Mouse (Mus musculus) lung, embryonic 16.5 days (tissue): ENCODE data around the gene Gm5447. TPM values are rescaled to one million over a fixed set of nuclear protein-coding genes. Genes with fewer than 3 reads are reported as not detected.

Experiments used
- ATAC-seq: fragments of 200-750 bp; cut with Nextera tagmentation; 2 replicates; pipeline ENCODE4 v1.8.0; 2017; ENCODE audit warnings: low read depth, mild to moderate bottlenecking, moderate library complexity
- H3K27ac ChIP-seq: fragments of 300-500 bp; sonication (generic); 2 replicates; pipeline ENCODE4 v1.5.1; 2014; ENCODE audit warnings: mild to moderate bottlenecking, control low read depth, low read length
- H3K27me3 ChIP-seq: fragments of 300-500 bp; sonication (generic); 2 replicates; pipeline ENCODE4 v1.6.1; 2014; ENCODE audit warnings: low read depth, low read length, mixed read lengths; ENCODE audit not compliant: control insufficient read depth, insufficient read depth
- H3K36me3 ChIP-seq: fragments of 300-500 bp; sonication (generic); 2 replicates; pipeline ENCODE4 v1.6.1; 2014; ENCODE audit warnings: low read length; ENCODE audit not compliant: control insufficient read depth, insufficient read depth
- H3K4me1 ChIP-seq: fragments of 300-500 bp; sonication (generic); replicated peaks from 2 replicates; pipeline ENCODE4 v1.6.1; 2014; ENCODE audit warnings: low read length, mixed read lengths; ENCODE audit not compliant: control insufficient read depth, insufficient read depth
- H3K4me2 ChIP-seq: fragments of 300-500 bp; sonication (generic); 2 replicates; pipeline ENCODE4 v1.6.1; 2014; ENCODE audit warnings: low read depth, low read length, control low read depth
- H3K4me3 ChIP-seq: fragments of 300-500 bp; sonication (generic); 2 replicates; pipeline ENCODE4 v1.5.1; 2014; ENCODE audit warnings: mild to moderate bottlenecking, low read length, control low read depth
- H3K9ac ChIP-seq: fragments of 300-500 bp; sonication (generic); 2 replicates; pipeline ENCODE4 v1.6.1; 2014; ENCODE audit warnings: low read length, control low read depth
- H3K9me3 ChIP-seq: fragments of 300-500 bp; sonication (generic); 2 replicates; pipeline ENCODE4 v1.6.1; 2016; ENCODE audit warnings: low read length; ENCODE audit not compliant: control insufficient read depth
- WGBS: fragments of 180-500 bp; shearing (Covaris S2); extraction: QIAGEN DNeasy Blood & Tissue Kit; methylation state at CpG from one replicate; pipeline ENCODE4 v1.1.7; 2014; 5-methylcytosine and 5-hydroxymethylcytosine counted together
- polyA plus RNA-seq: library from polyadenylated mRNA; unstranded; fragments of >200 nt; fragmentation: Nextera tagmentation; extraction: Ambion mirVana; gene quantifications from 2 replicates; pipeline ENCODE4 v1.2.1, GENCODE M21; 2015

The Gm5447 gene
- polyA plus RNA-seq, 1 experiment from 2014 or later, result 0.21 TPM

DNA sequence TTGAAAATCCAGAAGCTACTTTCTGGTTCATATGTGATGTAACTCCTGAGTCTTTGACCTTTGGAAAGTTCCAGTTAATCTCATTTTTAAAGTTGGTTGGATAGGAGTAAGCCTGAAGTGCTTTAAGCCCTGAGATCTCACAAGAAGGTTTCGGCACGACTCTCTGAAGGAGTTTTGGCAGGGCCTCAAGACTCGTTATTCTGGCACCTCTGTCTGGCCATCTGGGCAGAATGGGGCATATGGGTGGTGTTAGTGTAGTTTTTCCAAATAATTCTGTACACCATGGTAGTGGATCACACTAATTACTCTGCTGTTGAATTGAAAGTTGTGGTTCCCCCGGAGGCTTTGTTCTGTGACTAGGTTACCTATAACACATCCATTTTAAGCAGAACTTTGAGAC, 4.2 kb downstream of the Gm5447 start:
- H3K4me2 ChIP-seq, result no peak overlapping the region
- ATAC-seq, result no peak
- 48% methylated on average over 4 of the region's 4 CpGs for WGBS
- no peak overlapping the region for H3K27ac ChIP-seq
- no peaks in the 10 kb centered on the region for H3K9me3 ChIP-seq
- H3K36me3 ChIP-seq, result no peaks in the 10 kb centered on the region
- peaks cover 3% of the 10 kb centered on the region; the same call in 1 of the 2 replicates for H3K4me1 ChIP-seq
- H3K27me3 ChIP-seq, result no peaks in the 10 kb centered on the region
- H3K4me3 ChIP-seq, result no peak overlapping the region
- H3K9ac ChIP-seq, result no peak overlapping the region

DNA sequence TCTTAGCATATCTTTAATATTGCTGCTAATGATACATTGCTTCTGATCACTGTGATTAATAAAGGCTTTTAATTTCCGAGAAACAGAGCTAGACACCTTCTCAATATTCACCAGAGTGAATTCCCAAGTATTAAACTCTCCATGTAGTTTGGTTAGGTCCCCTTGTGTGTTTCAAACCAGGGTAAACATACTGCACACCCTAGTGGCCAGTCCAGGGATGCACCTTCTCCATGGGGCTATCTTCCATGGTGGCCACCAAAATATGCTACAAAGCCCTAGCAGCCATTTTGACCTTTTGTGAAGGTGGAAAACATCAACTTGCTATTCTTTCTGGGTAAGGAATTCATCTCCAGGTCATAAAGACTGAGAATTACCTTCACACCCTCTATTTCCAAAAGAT, 7.7 kb downstream of the Gm5447 start:
- Histone ChIP-seq H3K9ac (no peak overlapping the region), H3K27me3 (no peaks in the 10 kb centered on the region), H3K9me3 (no peaks in the 10 kb centered on the region), H3K4me1 (0 out of 2 replicates have a peak, but pooled peaks cover 4% of the 10 kb centered on the region), H3K36me3 (no peaks in the 10 kb centered on the region), H3K27ac (no peak overlapping the region), H3K4me3 (no peak overlapping the region), H3K4me2 (no peak overlapping the region)
- WGBS, result 61% methylated on average over 1 of the region's 1 CpGs
- ATAC-seq, result no peak

DNA sequence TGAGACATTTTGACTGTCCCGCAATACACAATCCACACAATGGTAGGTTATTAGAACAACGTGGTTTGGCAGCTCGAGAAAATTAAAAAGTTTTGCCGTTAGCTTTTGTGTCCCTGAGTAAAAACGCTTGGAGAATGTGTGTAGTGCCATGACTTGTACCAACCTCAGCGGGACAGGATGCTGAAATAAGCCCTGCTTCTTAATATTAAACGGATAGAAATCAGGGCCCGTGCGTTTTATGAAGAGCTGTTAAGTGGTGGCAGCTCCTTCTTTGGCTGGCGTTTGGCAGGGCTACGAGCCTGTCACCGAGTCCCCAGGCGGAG, 11.2 kb downstream of the Gm5447 start:
- Histone ChIP-seq H3K9me3 (no peaks in the 10 kb centered on the region), H3K4me2 (peak overlapping the region; percentile 69), H3K27ac (peak overlapping the region; percentile 93), H3K9ac (peak overlapping the region; percentile 68), H3K4me1 (peaks cover 11% of the 10 kb centered on the region), H3K27me3 (no peaks in the 10 kb centered on the region; the same call in none of the 2 replicates), H3K36me3 (no peaks in the 10 kb centered on the region), H3K4me3 (peak overlapping the region; percentile 46)
- ATAC-seq, result no peak
- 13% methylated on average over 13 of the region's 13 CpGs for WGBS

GRCm38 (mm10) chr13:30985598-30986466, 11.8 kb downstream of the Gm5447 start:
- ATAC-seq, result peak; percentile 87
- peak overlapping the region; percentile 68 for H3K9ac ChIP-seq
- H3K27ac ChIP-seq, result peak overlapping the region; percentile 93
- peak overlapping the region; percentile 46 for H3K4me3 ChIP-seq
- no peaks in the 10 kb centered on the region for H3K36me3 ChIP-seq
- peaks cover 13% of the 10 kb centered on the region for H3K4me1 ChIP-seq
- H3K4me2 ChIP-seq, result peak overlapping the region; percentile 69
- no peaks in the 10 kb centered on the region; the same call in none of the 2 replicates for H3K27me3 ChIP-seq
- WGBS, result 10% methylated on average over 27 of the region's 27 CpGs
- no peaks in the 10 kb centered on the region for H3K9me3 ChIP-seq

- ATAC-seq, result no peak
- 0 out of 2 replicates have a peak overlapping the region, but pooled peaks have one; percentile 19 for H3K27ac ChIP-seq
- H3K36me3 ChIP-seq, result no peaks in the 10 kb centered on the region
- no peaks in the 10 kb centered on the region for H3K9me3 ChIP-seq
- peaks cover 13% of the 10 kb centered on the region for H3K4me1 ChIP-seq
- no peak overlapping the region for H3K4me3 ChIP-seq
- H3K27me3 ChIP-seq, result no peaks in the 10 kb centered on the region; the same call in none of the 2 replicates
- H3K4me2 ChIP-seq, result no peak overlapping the region
- WGBS, result 63% methylated on average over 10 of the region's 10 CpGs
- 0 out of 2 replicates have a peak overlapping the region, but pooled peaks have one; percentile 1 for H3K9ac ChIP-seq
These were observed 13.0 kb downstream of the Gm5447 start for GRCm38 (mm10) chr13:30986934-30987455.

- Histone ChIP-seq H3K27ac (no peak overlapping the region), H3K4me3 (no peak overlapping the region), H3K9ac (no peak overlapping the region), H3K4me1 (peaks cover 13% of the 10 kb centered on the region), H3K4me2 (no peak overlapping the region), H3K36me3 (no peaks in the 10 kb centered on the region), H3K27me3 (no peaks in the 10 kb centered on the region; the same call in none of the 2 replicates), H3K9me3 (no peaks in the 10 kb centered on the region)
- WGBS, result 78% methylated on average over 2 of the region's 2 CpGs
- no peak for ATAC-seq
These were observed 13.7 kb downstream of the Gm5447 start for GRCm38 (mm10) chr13:30987686-30988085.

DNA sequence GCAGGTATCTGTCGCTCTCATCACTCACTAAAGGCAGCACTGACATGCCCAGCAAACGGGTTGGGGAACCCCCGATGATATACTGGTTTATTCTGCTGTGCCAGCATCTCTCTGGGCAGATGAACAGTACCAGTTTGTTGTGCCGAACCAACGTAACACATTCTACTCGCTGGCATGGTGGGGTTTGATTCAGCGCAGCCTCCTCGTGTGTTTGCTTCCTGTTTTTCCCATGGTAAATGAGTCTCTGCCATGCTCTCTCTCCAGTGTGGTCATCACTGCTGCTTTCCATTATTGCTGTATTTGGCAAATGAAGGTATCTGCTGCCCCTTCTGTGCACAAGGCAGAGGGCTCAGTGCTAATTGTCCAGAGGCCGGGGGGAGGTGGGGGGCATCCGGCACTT, 15.7 kb downstream of the Gm5447 start:
- H3K9ac ChIP-seq, result no peak overlapping the region
- no peak overlapping the region for H3K4me3 ChIP-seq
- H3K27me3 ChIP-seq, result no peaks in the 10 kb centered on the region; the same call in none of the 2 replicates
- H3K36me3 ChIP-seq, result no peaks in the 10 kb centered on the region
- H3K4me2 ChIP-seq, result 0 out of 2 replicates have a peak overlapping the region, but pooled peaks have one; percentile 13
- no peaks in the 10 kb centered on the region for H3K9me3 ChIP-seq
- no peak overlapping the region for H3K27ac ChIP-seq
- ATAC-seq, result 0 out of 2 replicates have a peak, but pooled peaks have one; percentile 0
- H3K4me1 ChIP-seq, result peaks cover 13% of the 10 kb centered on the region
- WGBS, result 63% methylated on average over 10 of the region's 10 CpGs

GRCm38 (mm10) chr13:30990233-30990632, 16.2 kb downstream of the Gm5447 start:
- no peak overlapping the region for H3K9ac ChIP-seq
- H3K4me3 ChIP-seq, result no peak overlapping the region
- H3K27me3 ChIP-seq, result no peaks in the 10 kb centered on the region; the same call in none of the 2 replicates
- peak; percentile 60 for ATAC-seq
- no peak overlapping the region for H3K4me2 ChIP-seq
- H3K27ac ChIP-seq, result peak overlapping the region; percentile 43
- H3K9me3 ChIP-seq, result no peaks in the 10 kb centered on the region
- no peaks in the 10 kb centered on the region for H3K36me3 ChIP-seq
- 18% methylated on average over 9 of the region's 9 CpGs for WGBS
- peaks cover 13% of the 10 kb centered on the region for H3K4me1 ChIP-seq

DNA sequence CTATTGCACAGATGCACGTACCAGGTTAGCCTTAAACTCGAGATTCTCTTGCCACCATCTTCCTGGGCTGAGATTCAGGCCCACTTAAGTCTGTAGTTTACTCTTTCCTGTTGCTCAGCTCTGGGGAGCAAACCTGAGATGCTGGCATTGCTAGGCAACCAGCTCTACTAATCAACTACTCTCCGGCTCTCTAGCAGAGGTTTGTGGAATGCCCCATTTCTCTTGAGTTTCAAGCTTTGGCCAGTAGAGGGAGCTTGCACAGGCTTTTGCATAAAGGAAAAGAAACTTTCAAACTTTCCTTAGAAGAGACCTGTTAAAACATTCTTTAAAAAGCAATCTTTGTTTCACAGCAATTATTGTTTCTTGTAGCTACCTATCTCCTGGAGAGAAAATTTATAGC, 19.8 kb downstream of the Gm5447 start:
- H3K27ac ChIP-seq, result no peak overlapping the region
- H3K4me2 ChIP-seq, result no peak overlapping the region
- H3K4me1 ChIP-seq, result peaks cover 10% of the 10 kb centered on the region
- no peak overlapping the region for H3K9ac ChIP-seq
- 0 out of 2 replicates have a peak, but pooled peaks have one; percentile 23 for ATAC-seq
- no peaks in the 10 kb centered on the region for H3K9me3 ChIP-seq
- no peaks in the 10 kb centered on the region for H3K27me3 ChIP-seq
- H3K36me3 ChIP-seq, result no peaks in the 10 kb centered on the region
- WGBS, result 32% methylated on average over 3 of the region's 3 CpGs
- no peak overlapping the region for H3K4me3 ChIP-seq
